Mouse (Mus musculus) hindbrain, embryonic 10.5 days (tissue): Measurements from ENCODE around the gene 5530401A14Rik. TPM values are rescaled to one million over a fixed set of nuclear protein-coding genes. Genes with fewer than 3 reads are reported as not detected.

ENCODE experiments used
- DNase-seq: peaks from one replicate; pipeline ENCODE4 v3.0.0-alpha.2; 2017; ENCODE audit warnings: low spot score
- H3K27ac ChIP-seq: fragments of 300-500 bp; sonication (generic); 2 replicates; pipeline ENCODE4 v1.5.1; 2016; ENCODE audit warnings: mild to moderate bottlenecking, moderate library complexity
- H3K27me3 ChIP-seq: fragments of 300-500 bp; sonication (generic); 2 replicates; pipeline ENCODE4 v1.6.1; 2016; ENCODE audit warnings: mild to moderate bottlenecking; ENCODE audit not compliant: poor library complexity, insufficient read depth, severe bottlenecking
- H3K36me3 ChIP-seq: fragments of 300-500 bp; sonication (generic); 2 replicates; pipeline ENCODE4 v1.6.1; 2016; ENCODE audit warnings: mild to moderate bottlenecking, moderate library complexity
- H3K4me1 ChIP-seq: fragments of 300-500 bp; sonication (generic); replicated peaks from 2 replicates; pipeline ENCODE4 v1.6.1; 2016; ENCODE audit warnings: mild to moderate bottlenecking
- H3K4me3 ChIP-seq: fragments of 300-500 bp; sonication (generic); 2 replicates; pipeline ENCODE4 v1.5.1; 2016; ENCODE audit warnings: mild to moderate bottlenecking, moderate library complexity
- H3K9me3 ChIP-seq: fragments of 300-500 bp; sonication (generic); 2 replicates; pipeline ENCODE4 v1.6.1; 2016; ENCODE audit warnings: mild to moderate bottlenecking, moderate library complexity
- WGBS: fragments of 180-500 bp; shearing (Covaris S2); methylation state at CpG from one replicate; pipeline ENCODE4 v1.1.7; 2016; 5-methylcytosine and 5-hydroxymethylcytosine counted together
- polyA plus RNA-seq: library from polyadenylated mRNA; unstranded; fragments of >200 nt; fragmentation: Nextera tagmentation; extraction: Ambion mirVana; gene quantifications from 2 replicates; pipeline ENCODE4 v1.2.1, GENCODE M21; 2016

5530401A14Rik gene
- polyA plus RNA-seq, 1 experiment from 2014 or later, result 0.12 TPM

DNA sequence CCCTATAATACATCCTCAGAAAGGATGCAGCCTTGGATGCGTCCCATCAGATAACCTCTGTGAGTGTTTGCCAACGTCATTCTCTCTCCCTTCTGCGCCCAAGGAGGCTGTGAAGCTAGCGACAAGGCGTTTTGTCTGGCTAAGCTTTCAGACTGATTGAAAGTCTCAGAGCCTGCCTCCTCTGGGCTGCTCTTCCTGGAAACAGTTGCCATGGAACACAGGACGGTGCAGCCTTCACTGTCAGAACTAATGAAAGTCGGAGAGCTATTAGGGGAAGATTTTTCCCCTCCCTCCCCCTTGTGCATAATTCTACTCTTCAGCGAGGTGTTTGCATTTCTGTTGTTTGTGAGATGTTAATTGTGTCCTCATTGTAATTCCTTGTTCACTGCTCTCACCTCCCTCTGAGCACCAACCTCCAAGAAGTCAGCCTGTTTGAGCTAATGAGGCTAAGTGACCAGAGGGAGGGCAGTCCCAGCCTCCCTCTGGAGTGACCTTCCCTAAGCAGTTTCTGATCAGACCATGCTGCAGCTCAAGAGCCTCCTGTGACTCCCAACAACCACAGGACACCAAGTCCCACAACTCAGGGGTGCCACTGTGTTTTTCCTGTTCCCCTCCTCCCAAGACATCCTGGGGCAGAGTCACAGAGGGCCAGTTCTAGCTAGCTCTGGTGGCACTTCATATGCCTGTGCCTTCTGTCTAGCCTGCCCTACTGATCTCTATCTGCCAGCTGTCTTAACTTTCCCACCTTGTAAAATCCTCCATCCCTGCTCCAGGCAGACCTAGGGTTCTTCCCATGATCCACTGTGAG, 37.3 kb downstream of the 5530401A14Rik start:
- H3K4me3 ChIP-seq, result no peak overlapping the region
- 6% methylated on average over 8 of the region's 8 CpGs for WGBS
- DNase-seq, result peak; percentile 25
- H3K4me1 ChIP-seq, result peaks cover 20% of the 10 kb centered on the region
- no peaks in the 10 kb centered on the region for H3K9me3 ChIP-seq
- H3K27me3 ChIP-seq, result no peaks in the 10 kb centered on the region
- H3K36me3 ChIP-seq, result no peaks in the 10 kb centered on the region
- peak overlapping the region; percentile 66 for H3K27ac ChIP-seq

DNA sequence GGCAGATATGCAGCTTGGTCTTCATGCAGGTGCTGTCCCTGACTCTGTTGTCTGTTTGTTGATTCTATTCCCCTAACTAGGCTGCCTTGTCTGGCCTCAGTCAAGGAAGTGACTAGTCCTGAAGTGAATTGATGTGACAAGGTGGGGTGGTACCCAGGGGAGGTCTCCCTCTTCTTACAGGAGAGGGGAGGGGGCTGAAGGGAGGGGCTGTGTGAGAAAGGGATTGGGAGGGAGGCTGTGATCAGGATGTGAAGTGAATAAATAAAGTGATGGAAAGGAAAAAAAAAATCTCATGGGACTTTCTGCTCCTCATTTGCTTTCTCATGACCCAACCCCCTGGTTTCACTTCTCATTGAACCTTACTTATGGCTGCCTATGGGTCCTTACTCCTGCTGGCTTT, 41.8 kb downstream of the 5530401A14Rik start:
- DNase-seq, result no peak
- no peaks in the 10 kb centered on the region for H3K27me3 ChIP-seq
- H3K9me3 ChIP-seq, result no peaks in the 10 kb centered on the region
- no peaks in the 10 kb centered on the region for H3K36me3 ChIP-seq
- H3K27ac ChIP-seq, result no peak overlapping the region
- no peak overlapping the region for H3K4me3 ChIP-seq
- H3K4me1 ChIP-seq, result peaks cover 12% of the 10 kb centered on the region

DNA sequence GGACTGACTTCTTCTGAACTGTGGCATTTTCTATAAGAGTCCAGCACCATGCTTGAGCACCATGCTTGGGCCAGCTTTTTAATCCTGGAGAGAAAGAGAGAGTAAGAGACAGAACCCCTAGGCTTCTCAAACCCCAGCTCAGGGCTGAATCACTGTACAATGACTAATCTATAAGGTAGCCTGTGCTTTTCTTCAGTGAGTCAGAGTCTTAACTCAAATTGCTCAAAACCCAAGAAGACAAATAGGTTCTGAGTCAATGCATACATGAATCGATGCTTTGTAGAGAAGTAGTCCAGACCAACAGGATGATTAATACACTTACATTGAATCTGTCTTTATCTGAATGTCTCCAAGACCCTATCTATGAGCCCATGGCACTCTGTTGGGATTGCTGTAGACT, 48.3 kb downstream of the 5530401A14Rik start:
- no peaks in the 10 kb centered on the region for H3K36me3 ChIP-seq
- no peaks in the 10 kb centered on the region for H3K27me3 ChIP-seq
- H3K9me3 ChIP-seq, result no peaks in the 10 kb centered on the region
- DNase-seq, result no peak
- no peak overlapping the region for H3K4me3 ChIP-seq
- 94% methylated on average over 1 of the region's 1 CpGs for WGBS
- H3K4me1 ChIP-seq, result 0 out of 2 replicates have a peak, but pooled peaks cover 3% of the 10 kb centered on the region
- no peak overlapping the region for H3K27ac ChIP-seq

DNA sequence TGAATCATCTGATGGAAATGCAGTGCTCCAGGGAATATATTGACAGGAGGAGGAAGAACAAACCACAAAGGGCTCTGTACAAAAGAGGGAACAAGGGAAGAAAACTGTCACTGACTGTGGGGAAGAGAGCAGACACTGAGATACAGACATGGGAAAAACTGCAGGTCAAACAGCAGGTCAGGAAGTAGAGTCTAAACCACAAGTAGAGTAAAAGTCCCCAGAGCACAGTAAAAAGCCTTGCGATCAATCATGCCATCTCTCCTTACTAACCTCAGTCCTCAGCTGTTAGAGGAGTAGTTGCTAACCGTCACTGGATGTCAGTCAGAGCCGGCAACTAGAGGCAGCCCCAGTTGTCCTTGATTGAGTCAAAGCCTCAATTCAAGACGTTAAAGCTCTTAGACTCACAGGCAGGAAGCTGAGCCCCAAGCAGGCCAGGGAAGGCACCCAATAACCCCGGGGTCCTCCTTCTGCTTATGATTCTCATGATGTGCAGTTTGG, 49.0 kb downstream of the 5530401A14Rik start:
- Histone ChIP-seq H3K27me3 (no peaks in the 10 kb centered on the region), H3K4me3 (no peak overlapping the region), H3K4me1 (0 out of 2 replicates have a peak, but pooled peaks cover 3% of the 10 kb centered on the region), H3K9me3 (no peaks in the 10 kb centered on the region), H3K27ac (no peak overlapping the region), H3K36me3 (no peaks in the 10 kb centered on the region)
- WGBS, result 79% methylated on average over 5 of the region's 5 CpGs
- no peak for DNase-seq

DNA sequence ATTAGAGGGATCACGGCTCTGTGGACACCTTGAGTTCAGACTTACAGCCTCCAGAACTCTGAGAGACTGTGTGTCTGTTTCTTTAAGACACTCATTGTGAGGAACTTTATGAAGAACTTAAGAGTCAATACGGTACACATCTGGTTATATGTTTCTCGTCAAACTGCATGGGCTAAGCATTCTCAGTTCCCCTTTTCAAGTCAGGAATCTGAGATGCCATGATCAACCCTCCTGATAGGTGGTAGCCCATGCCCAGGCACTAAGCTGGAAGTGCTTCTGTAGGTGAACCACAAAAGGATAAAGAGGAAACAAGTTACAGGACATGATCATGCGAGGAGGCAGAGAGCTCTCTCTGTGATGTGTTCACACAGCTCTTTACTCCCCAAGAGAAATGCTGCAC, 52.6 kb downstream of the 5530401A14Rik start:
- DNase-seq, result no peak
- Histone ChIP-seq H3K36me3 (no peaks in the 10 kb centered on the region), H3K27ac (no peak overlapping the region), H3K4me1 (0 out of 2 replicates have a peak, but pooled peaks cover 3% of the 10 kb centered on the region), H3K9me3 (no peaks in the 10 kb centered on the region), H3K27me3 (no peaks in the 10 kb centered on the region), H3K4me3 (no peak overlapping the region)
- WGBS, result 88% methylated on average over 4 of the region's 4 CpGs

DNA sequence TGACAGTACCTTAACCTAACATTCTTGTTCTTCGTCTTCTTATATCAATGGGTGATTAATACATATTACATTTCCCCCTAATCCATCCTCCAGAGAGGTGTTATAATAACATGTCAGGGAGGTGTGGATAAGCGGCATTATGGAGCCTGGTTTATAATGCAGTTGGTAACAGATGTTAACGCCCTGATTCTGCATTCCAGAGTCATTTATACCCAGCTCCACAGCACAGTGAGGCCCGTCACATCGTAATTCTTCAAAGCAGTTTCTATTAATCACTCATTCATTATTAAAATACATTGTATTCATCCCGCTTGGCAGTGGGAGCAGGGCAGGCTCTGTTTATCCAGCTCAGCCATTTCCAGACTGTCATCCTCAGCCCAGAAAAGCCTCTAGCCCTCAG, 55.0 kb downstream of the 5530401A14Rik start:
- no peak for DNase-seq
- Histone ChIP-seq H3K4me3 (no peak overlapping the region), H3K27ac (no peak overlapping the region), H3K27me3 (no peaks in the 10 kb centered on the region), H3K4me1 (0 out of 2 replicates have a peak, but pooled peaks cover 3% of the 10 kb centered on the region), H3K36me3 (no peaks in the 10 kb centered on the region), H3K9me3 (no peaks in the 10 kb centered on the region)
- 71% methylated on average over 6 of the region's 6 CpGs for WGBS

DNA sequence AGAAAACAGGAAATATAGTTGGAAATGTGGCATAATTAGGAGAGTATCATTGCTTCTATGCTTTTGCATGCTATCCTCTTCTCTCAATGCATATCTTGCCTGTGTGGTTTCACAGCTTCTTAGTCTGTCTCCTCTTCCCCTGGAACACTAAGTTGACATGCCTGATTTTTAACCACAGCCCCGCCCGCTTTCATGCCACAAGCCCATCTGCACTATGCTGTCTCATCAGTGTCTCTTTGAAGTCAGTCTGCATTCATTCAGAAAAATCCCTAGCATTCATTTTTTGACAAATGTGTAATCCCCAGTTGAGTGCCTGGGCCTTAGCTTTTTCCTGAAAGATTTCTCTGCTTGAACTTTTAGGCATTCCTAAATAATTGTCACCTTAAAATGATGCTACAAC, 62.6 kb downstream of the 5530401A14Rik start:
- no peaks in the 10 kb centered on the region for H3K4me1 ChIP-seq
- DNase-seq, result no peak
- WGBS, result 90% methylated on average over 2 of the region's 2 CpGs
- H3K36me3 ChIP-seq, result no peaks in the 10 kb centered on the region
- no peaks in the 10 kb centered on the region for H3K9me3 ChIP-seq
- H3K27me3 ChIP-seq, result no peaks in the 10 kb centered on the region
- H3K27ac ChIP-seq, result no peak overlapping the region
- no peak overlapping the region for H3K4me3 ChIP-seq

DNA sequence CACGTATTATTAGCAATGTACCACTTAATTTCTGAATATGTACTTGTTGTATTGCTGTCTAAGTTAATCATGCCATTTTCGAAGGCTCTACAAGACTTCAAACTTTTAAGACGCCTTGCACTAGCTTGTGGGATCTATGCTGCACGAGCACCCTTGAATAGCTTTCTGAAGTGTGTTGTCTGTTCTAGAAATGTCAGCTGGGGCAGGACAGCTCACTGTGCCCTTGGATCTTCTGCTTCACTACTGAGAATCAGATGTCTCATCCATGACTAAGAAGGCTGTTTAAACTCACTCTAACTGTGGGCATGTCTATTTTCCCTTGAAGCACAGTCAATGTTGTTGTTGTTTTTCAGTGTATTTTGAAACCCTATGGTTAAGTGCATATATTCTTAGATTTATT, 63.2 kb downstream of the 5530401A14Rik start:
- Histone ChIP-seq H3K4me1 (no peaks in the 10 kb centered on the region), H3K36me3 (no peaks in the 10 kb centered on the region), H3K27me3 (no peaks in the 10 kb centered on the region), H3K27ac (no peak overlapping the region), H3K9me3 (no peaks in the 10 kb centered on the region), H3K4me3 (no peak overlapping the region)
- WGBS, result 88% methylated on average over 4 of the region's 4 CpGs
- no peak for DNase-seq

DNA sequence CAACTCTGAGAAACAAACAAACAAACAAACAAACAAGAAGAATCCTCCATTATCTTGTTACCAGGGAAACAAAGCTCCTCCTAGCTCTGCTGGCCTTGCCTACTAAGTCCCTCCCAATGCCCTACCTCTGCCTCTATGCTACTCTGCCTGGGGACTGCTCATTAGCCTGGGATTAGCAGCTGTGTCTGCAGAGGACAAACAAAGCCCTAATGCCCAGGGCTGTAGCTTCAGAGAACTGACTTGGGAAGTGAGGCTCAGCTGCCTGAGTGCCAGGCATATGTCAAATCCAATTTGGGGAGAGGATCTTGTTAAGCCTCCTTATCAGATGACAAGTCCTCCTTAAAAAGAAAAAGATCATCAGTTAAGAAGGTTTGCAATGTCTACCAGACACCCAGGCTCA, 65.9 kb downstream of the 5530401A14Rik start:
- no peak overlapping the region; the same call in 1 of the 2 replicates for H3K27ac ChIP-seq
- no peak overlapping the region for H3K4me3 ChIP-seq
- no peaks in the 10 kb centered on the region for H3K27me3 ChIP-seq
- no peaks in the 10 kb centered on the region for H3K36me3 ChIP-seq
- no peaks in the 10 kb centered on the region for H3K4me1 ChIP-seq
- H3K9me3 ChIP-seq, result no peaks in the 10 kb centered on the region
- DNase-seq, result peak; percentile 20

DNA sequence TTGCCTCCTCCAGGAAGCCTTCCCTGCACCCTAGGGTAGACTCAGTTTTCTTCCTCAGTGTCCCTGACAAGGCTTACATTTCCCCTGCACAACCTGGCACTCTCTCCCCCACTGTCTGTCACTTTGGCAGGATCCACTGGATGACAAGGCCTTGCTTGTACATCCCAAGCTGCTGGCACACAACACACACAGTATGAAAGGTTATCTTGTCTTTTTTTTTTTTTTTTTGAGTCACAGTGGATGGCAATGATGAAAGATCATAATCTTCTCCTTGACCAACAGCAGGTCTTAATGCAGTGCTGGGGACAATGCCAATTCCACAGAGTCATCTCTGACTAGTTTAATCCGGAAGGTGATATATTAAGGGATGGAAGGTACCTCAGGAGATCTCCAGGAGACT, 77.0 kb downstream of the 5530401A14Rik start:
- 76% methylated on average over 1 of the region's 1 CpGs for WGBS
- Histone ChIP-seq H3K4me3 (no peak overlapping the region), H3K4me1 (no peaks in the 10 kb centered on the region), H3K27me3 (no peaks in the 10 kb centered on the region), H3K27ac (no peak overlapping the region), H3K9me3 (no peaks in the 10 kb centered on the region), H3K36me3 (no peaks in the 10 kb centered on the region)
- no peak for DNase-seq

DNA sequence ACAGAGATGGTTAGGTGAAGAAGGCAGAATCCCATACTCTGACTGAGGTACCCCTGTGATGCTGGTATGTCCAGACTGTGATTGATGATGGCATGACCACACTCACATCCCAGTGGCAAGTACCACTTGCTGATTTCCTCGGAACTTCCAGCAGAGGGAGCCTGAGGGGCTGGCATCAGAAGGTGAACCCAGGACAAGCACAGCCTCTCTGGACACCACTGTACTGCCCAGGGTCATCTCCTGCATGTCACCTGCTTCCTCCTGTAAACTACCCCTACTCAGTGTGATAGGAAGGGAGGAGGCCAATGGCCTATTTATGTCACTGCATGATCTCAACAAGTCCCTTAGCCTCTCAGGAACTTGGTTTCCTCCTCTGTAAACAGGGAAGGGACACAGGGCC, 80.5 kb downstream of the 5530401A14Rik start:
- no peaks in the 10 kb centered on the region for H3K4me1 ChIP-seq
- 13% methylated on average over 1 of the region's 1 CpGs for WGBS
- H3K36me3 ChIP-seq, result no peaks in the 10 kb centered on the region
- H3K27ac ChIP-seq, result no peak overlapping the region
- no peaks in the 10 kb centered on the region for H3K27me3 ChIP-seq
- H3K9me3 ChIP-seq, result no peaks in the 10 kb centered on the region
- peak; percentile 37 for DNase-seq
- no peak overlapping the region for H3K4me3 ChIP-seq

DNA sequence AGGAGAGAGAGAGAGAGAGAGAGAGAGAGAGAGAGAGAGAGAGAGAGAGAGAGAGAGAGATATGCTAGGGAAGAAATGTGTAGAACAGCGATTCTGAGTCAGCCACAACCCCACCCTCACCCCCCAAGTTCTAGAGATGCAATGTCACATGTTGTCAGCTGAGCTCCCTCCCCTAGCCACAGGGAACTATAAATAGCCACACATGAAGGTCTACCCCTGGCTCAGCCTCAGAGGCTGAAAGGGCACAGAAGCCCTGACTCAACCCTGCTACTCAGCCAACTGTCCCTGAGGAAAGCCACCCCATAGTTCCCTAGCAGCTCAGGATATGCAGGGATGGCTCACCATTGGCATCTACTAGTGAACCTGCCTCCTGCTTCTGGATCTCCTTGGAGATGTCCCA, 81.7 kb downstream of the 5530401A14Rik start:
- DNase-seq, result no peak
- Histone ChIP-seq H3K27me3 (no peaks in the 10 kb centered on the region), H3K4me1 (no peaks in the 10 kb centered on the region), H3K4me3 (no peak overlapping the region), H3K36me3 (no peaks in the 10 kb centered on the region), H3K27ac (no peak overlapping the region), H3K9me3 (no peaks in the 10 kb centered on the region)
- 88% methylated on average over 1 of the region's 1 CpGs for WGBS
